Mouse (Mus musculus) adrenal gland, adult 8-10 months (tissue): ENCODE measurements around the gene Itih4. TPM values are rescaled to one million over a fixed set of nuclear protein-coding genes. Genes with fewer than 3 reads are reported as not detected.

Source experiments
- DNase-seq: peaks from one replicate; pipeline ENCODE4 v3.0.0; 2022
- total RNA-seq, 4 experiments: library from RNA; stranded (reverse); gene quantifications; 2 replicates each; pipeline ENCODE4 v1.2.4; 2022

The Itih4 gene
- total RNA-seq, result 1 to 10 TPM in 3 of 4 experiments, under 1 TPM in 1; 0.65 to 4.7 (median 2.9) TPM

GRCm38 (mm10) chr14:30886204-30886603, at the start of gene Itih4:
Gene Itih4 (plus strand): TSS chr14:30886476.
- no peak for DNase-seq

GRCm38 (mm10) chr14:30837416-30837996, 48.8 kb upstream of the Itih4 start:
- DNase-seq, result no peak

GRCm38 (mm10) chr14:30843701-30844100, 42.6 kb upstream of the Itih4 start:
- DNase-seq, result no peak

- no peak for DNase-seq
Observed at GRCm38 (mm10) chr14:30850504-30850903, 35.8 kb upstream of the Itih4 start.

- no peak for DNase-seq
Observed at GRCm38 (mm10) chr14:30852325-30852724, 34.0 kb upstream of the Itih4 start.

- no peak for DNase-seq
Observed at GRCm38 (mm10) chr14:30855316-30855715, 31.0 kb upstream of the Itih4 start.

- no peak for DNase-seq
Observed at GRCm38 (mm10) chr14:30856885-30857507, 29.3 kb upstream of the Itih4 start.

GRCm38 (mm10) chr14:30857990-30858389, 28.3 kb upstream of the Itih4 start:
- no peak for DNase-seq

- DNase-seq, result no peak
Observed at GRCm38 (mm10) chr14:30861421-30862125, 24.7 kb upstream of the Itih4 start.

GRCm38 (mm10) chr14:30862368-30862767, 23.9 kb upstream of the Itih4 start:
- no peak for DNase-seq

- DNase-seq, result no peak
Observed at GRCm38 (mm10) chr14:30865311-30865710, 21.0 kb upstream of the Itih4 start.

- peak; percentile 52 for DNase-seq
Observed at GRCm38 (mm10) chr14:30867042-30867441, 19.2 kb upstream of the Itih4 start.

- no peak for DNase-seq
Observed at GRCm38 (mm10) chr14:30868826-30869225, 17.4 kb upstream of the Itih4 start.

GRCm38 (mm10) chr14:30869391-30869801, 16.9 kb upstream of the Itih4 start:
- DNase-seq, result no peak

- no peak for DNase-seq
Observed at GRCm38 (mm10) chr14:30870206-30871147, 15.8 kb upstream of the Itih4 start.

GRCm38 (mm10) chr14:30874095-30874700, 12.1 kb upstream of the Itih4 start:
- DNase-seq, result no peak

- DNase-seq, result no peak
Observed at GRCm38 (mm10) chr14:30875130-30875865, 11.0 kb upstream of the Itih4 start.

- no peak for DNase-seq
Observed at GRCm38 (mm10) chr14:30875955-30876354, 10.3 kb upstream of the Itih4 start.

- no peak for DNase-seq
Observed at GRCm38 (mm10) chr14:30876451-30876850, 9.8 kb upstream of the Itih4 start.

GRCm38 (mm10) chr14:30877827-30878226, 8.4 kb upstream of the Itih4 start:
- DNase-seq, result no peak

- no peak for DNase-seq
Observed at GRCm38 (mm10) chr14:30878958-30879571, 7.2 kb upstream of the Itih4 start, which contains the start of gene Mustn1. Gene Mustn1 (plus strand): TSS chr14:30879200.
